Mouse (Mus musculus): Measurements from ENCODE around the gene Nat14. TPM values are rescaled to one million over a fixed set of nuclear protein-coding genes. Genes with fewer than 3 reads are reported as not detected.

Nat14 gene
- total and polyA plus RNA-seq, 3 experiments, result 3.5 to 5.8 (median 5.6) TPM

GRCm38 (mm10) chr7:4972321-4973047, 50.7 kb downstream of the Nat14 start:
- H3K27ac ChIP-seq, result peak overlapping the region; percentile 84
- DNase-seq, result peak; percentile 73 to 84
- H3K4me1 ChIP-seq (ENCODE audit: control insufficient read depth, insufficient read depth, low read length), result peaks cover 6% of the 10 kb centered on the region
- intact Hi-C loops (cut with DNase I), result no loop called here
- H3K9ac ChIP-seq (ENCODE audit: low read depth, low read length), result peak overlapping the region; percentile 12
- no peaks in the 10 kb centered on the region for H3K79me2 ChIP-seq (replicated peaks; ENCODE audit: control insufficient read depth, insufficient read depth, low read length)
- H3K4me3 ChIP-seq, result no peak overlapping the region
- H3K36me3 ChIP-seq (ENCODE audit: control insufficient read depth, insufficient read depth, low read length), result no peaks in the 10 kb centered on the region
- WGBS, result 22% methylated on average over 18 of the region's 18 CpGs
- H3K27me3 ChIP-seq (ENCODE audit: control insufficient read depth, insufficient read depth, low read length), result no peaks in the 10 kb centered on the region
- TF ChIP-seq EP300 (IDR thresholded peaks at IDR 0.05; ENCODE audit: insufficient read depth, low read depth, low read length) (peak; percentile 50; the same call in 1 of the 2 replicates), CTCF (IDR thresholded peaks at IDR 0.05) (no peak), POLR2A (IDR thresholded peaks at IDR 0.05; ENCODE audit: insufficient read depth, low read depth, low read length) (0 out of 2 replicates have a peak, but pooled peaks have one; percentile 38)

Other genes with a start within 250 kb of the Nat14 start
Only the 30 nearest of the 33 such genes appear.
- gene Tmem150b, start 196.8 kb upstream of the Nat14 start, total RNA-seq (2021), result not detected
- 0.16 and 0.59 TPM in 2 replicates for gene Tmem150b, start 196.8 kb upstream of the Nat14 start, polyA plus RNA-seq (2012; rRNA removed)
- gene Kmt5c, start 181.9 kb upstream of the Nat14 start, total RNA-seq (2021), result 10 to 100 TPM in 1 of 2 experiments, 1 to 10 TPM in 1; 8.5 to 11.2 TPM
- 36.4 and 38.5 TPM in 2 replicates for gene Kmt5c, start 181.9 kb upstream of the Nat14 start, polyA plus RNA-seq (2012; rRNA removed)
- 1 to 10 TPM; 1.7 to 3.5 TPM for gene Cox6b2, start 168.9 kb upstream of the Nat14 start, total RNA-seq (2021)
- 7.7 and 8.6 TPM in 2 replicates for gene Cox6b2, start 168.9 kb upstream of the Nat14 start, polyA plus RNA-seq (2012; rRNA removed)
- gene Fam71e2, start 150.7 kb upstream of the Nat14 start, total RNA-seq (2021), result not detected
- 0.09 and 0.35 TPM in 2 replicates for gene Fam71e2, start 150.7 kb upstream of the Nat14 start, polyA plus RNA-seq (2012; rRNA removed)
- gene Il11, start 139.2 kb upstream of the Nat14 start, total RNA-seq (2021), result not detected
- 0.15 TPM in 1 of 2 replicates, not detected in the other for gene Il11, start 139.2 kb upstream of the Nat14 start, polyA plus RNA-seq (2012; rRNA removed)
- not detected for gene Tmem190, start 139.1 kb upstream of the Nat14 start, total RNA-seq (2021)
- gene Tmem190, start 139.1 kb upstream of the Nat14 start, polyA plus RNA-seq (2012; rRNA removed), result 0.29 TPM in 1 of 2 replicates, not detected in the other
- gene Tmem238, start 132.4 kb upstream of the Nat14 start, total RNA-seq (2021), result 1 to 10 TPM; 5.3 to 5.4 TPM
- 2.2 and 4.3 TPM in 2 replicates for gene Tmem238, start 132.4 kb upstream of the Nat14 start, polyA plus RNA-seq (2012; rRNA removed)
- gene Rpl28, start 129.2 kb upstream of the Nat14 start, total RNA-seq (2021), result 100 to 1,000 TPM; 492 to 575 TPM
- 135 and 202 TPM in 2 replicates for gene Rpl28, start 129.2 kb upstream of the Nat14 start, polyA plus RNA-seq (2012; rRNA removed)
- gene Ube2s, start 109.4 kb upstream of the Nat14 start, total RNA-seq (2021), result 10 to 100 TPM; 85.1 to 99.1 TPM
- 167 and 265 TPM in 2 replicates for gene Ube2s, start 109.4 kb upstream of the Nat14 start, polyA plus RNA-seq (2012; rRNA removed)
- under 1 TPM in 1 of 2 experiments, not detected in 1; 0.07 TPM for gene Shisa7, start 77.3 kb upstream of the Nat14 start, total RNA-seq (2021)
- gene Shisa7, start 77.3 kb upstream of the Nat14 start, polyA plus RNA-seq (2012; rRNA removed), result 0.09 and 0.12 TPM in 2 replicates
- 1 to 10 TPM; 3.5 to 3.8 TPM for gene Isoc2b, start 51.8 kb upstream of the Nat14 start, total RNA-seq (2021)
- 10.0 and 10.3 TPM in 2 replicates for gene Isoc2b, start 51.8 kb upstream of the Nat14 start, polyA plus RNA-seq (2012; rRNA removed)
- gene Isoc2a, start 44.9 kb upstream of the Nat14 start, total RNA-seq (2021), result 10 to 100 TPM; 48.9 to 55.5 TPM
- 29.3 and 30.6 TPM in 2 replicates for gene Isoc2a, start 44.9 kb upstream of the Nat14 start, polyA plus RNA-seq (2012; rRNA removed)
- under 1 TPM in 1 of 2 experiments, not detected in 1; 0.18 TPM for gene Gm36210, start 15.5 kb upstream of the Nat14 start, total RNA-seq (2021)
- gene Gm36210, start 15.5 kb upstream of the Nat14 start, polyA plus RNA-seq (2012; rRNA removed), result 0.20 and 0.29 TPM in 2 replicates
- 1 to 10 TPM; 6.8 to 9.4 TPM for gene Zfp628, start 6.8 kb upstream of the Nat14 start, total RNA-seq (2021)
- 6.1 and 7.5 TPM in 2 replicates for gene Zfp628, start 6.8 kb upstream of the Nat14 start, polyA plus RNA-seq (2012; rRNA removed)
- 1 to 10 TPM; 1.7 to 2.9 TPM for gene Ssc5d, start 3.8 kb downstream of the Nat14 start, total RNA-seq (2021)
- gene Ssc5d, start 3.8 kb downstream of the Nat14 start, polyA plus RNA-seq (2012; rRNA removed), result 5.9 and 6.4 TPM in 2 replicates
- gene Sbk2, start 42.4 kb downstream of the Nat14 start, total RNA-seq (2021), result 10 to 100 TPM; 26.5 to 35.6 TPM
- gene Sbk2, start 42.4 kb downstream of the Nat14 start, polyA plus RNA-seq (2012; rRNA removed), result 85.0 and 119 TPM in 2 replicates
- gene Sbk3, start 49.1 kb downstream of the Nat14 start, total RNA-seq (2021), result 10 to 100 TPM; 39.4 to 46.1 TPM
- 66.1 and 72.5 TPM in 2 replicates for gene Sbk3, start 49.1 kb downstream of the Nat14 start, polyA plus RNA-seq (2012; rRNA removed)
- gene Zfp579, start 74.1 kb downstream of the Nat14 start, total RNA-seq (2021), result 10 to 100 TPM; 12.3 to 14.0 TPM
- gene Zfp579, start 74.1 kb downstream of the Nat14 start, polyA plus RNA-seq (2012; rRNA removed), result 51.8 and 70.2 TPM in 2 replicates
- 1 to 10 TPM; 8.7 to 9.2 TPM for gene Zfp524, start 92.4 kb downstream of the Nat14 start, total RNA-seq (2021)
- gene Zfp524, start 92.4 kb downstream of the Nat14 start, polyA plus RNA-seq (2012; rRNA removed), result 14.7 and 17.7 TPM in 2 replicates
- gene Fiz1, start 92.7 kb downstream of the Nat14 start, total RNA-seq (2021), result 10 to 100 TPM; 17.9 to 20.4 TPM
- 18.2 and 20.4 TPM in 2 replicates for gene Fiz1, start 92.7 kb downstream of the Nat14 start, polyA plus RNA-seq (2012; rRNA removed)
- gene Gm44973, start 93.5 kb downstream of the Nat14 start, total RNA-seq (2021), result not detected
- not detected in 2 replicates for gene Gm44973, start 93.5 kb downstream of the Nat14 start, polyA plus RNA-seq (2012; rRNA removed)
- 10 to 100 TPM; 13.8 to 13.9 TPM for gene Zfp865, start 98.3 kb downstream of the Nat14 start, total RNA-seq (2021)
- gene Zfp865, start 98.3 kb downstream of the Nat14 start, polyA plus RNA-seq (2012; rRNA removed), result 13.5 and 16.9 TPM in 2 replicates
- gene Ccdc106, start 98.5 kb downstream of the Nat14 start, total RNA-seq (2021), result under 1 TPM in 1 of 2 experiments, not detected in 1; 0.25 TPM
- gene Ccdc106, start 98.5 kb downstream of the Nat14 start, polyA plus RNA-seq (2012; rRNA removed), result 0.53 TPM in 1 of 2 replicates, not detected in the other
- gene 4632433K11Rik, start 112.1 kb downstream of the Nat14 start, total RNA-seq (2021), result not detected
- gene 4632433K11Rik, start 112.1 kb downstream of the Nat14 start, polyA plus RNA-seq (2012; rRNA removed), result not detected in 2 replicates
- 1 to 10 TPM; 5.0 to 5.6 TPM for gene Zfp784, start 116.4 kb downstream of the Nat14 start, total RNA-seq (2021)
- gene Zfp784, start 116.4 kb downstream of the Nat14 start, polyA plus RNA-seq (2012; rRNA removed), result 6.7 and 7.0 TPM in 2 replicates
- gene Zfp580, start 129.5 kb downstream of the Nat14 start, total RNA-seq (2021), result 1 to 10 TPM; 3.4 to 4.4 TPM
- gene Zfp580, start 129.5 kb downstream of the Nat14 start, polyA plus RNA-seq (2012; rRNA removed), result 7.4 and 12.7 TPM in 2 replicates
- 10 to 100 TPM; 65.6 to 68.5 TPM for gene U2af2, start 140.1 kb downstream of the Nat14 start, total RNA-seq (2021)
- gene U2af2, start 140.1 kb downstream of the Nat14 start, polyA plus RNA-seq (2012; rRNA removed), result 84.4 and 118 TPM in 2 replicates
- gene Epn1, start 158.2 kb downstream of the Nat14 start, total RNA-seq (2021), result 100 to 1,000 TPM; 160 to 192 TPM
- gene Epn1, start 158.2 kb downstream of the Nat14 start, polyA plus RNA-seq (2012; rRNA removed), result 174 and 181 TPM in 2 replicates
- not detected for gene Rfpl4, start 194.9 kb downstream of the Nat14 start, total RNA-seq (2021)
- not detected in 2 replicates for gene Rfpl4, start 194.9 kb downstream of the Nat14 start, polyA plus RNA-seq (2012; rRNA removed)
- gene Rasl2-9, start 203.9 kb downstream of the Nat14 start, total RNA-seq (2021), result 1 to 10 TPM; 6.2 to 8.1 TPM
- gene Rasl2-9, start 203.9 kb downstream of the Nat14 start, polyA plus RNA-seq (2012; rRNA removed), result 3.9 and 5.7 TPM in 2 replicates

All from heart, adult 2 months (tissue).